ENCODE assay signal across 11 mouse cellular contexts in genomic region chr19:53107361-53108247, GRCm38 (mm10). TPM values are rescaled to one million over a fixed set of nuclear protein-coding genes. Genes with fewer than 3 reads are reported as not detected.
DNase-seq lines count a peak whose midpoint lies in the region; ATAC-seq lines count a peak whose summit lies in the region.
"Had no signal": no experiment of that assay in that cellular context is flagged by ENCODE, and none has a peak within 500 bp of the region (broad histone marks: within the 10 kb centered on the region; RNA-seq: fewer than 3 reads in every experiment).

No protein-coding gene starts in this region.

- DNase-seq in gastrocnemius, adult 18-20 months (ENCODE audit: low spot score): peak; percentile 50
- DNase-seq in gastrocnemius, postnatal 4 days (ENCODE audit: low spot score in 2 of 2): no peak
- peak; percentile 15 to 17 for DNase-seq in lung, adult 18-20 months
- DNase-seq in lung, postnatal 25 days (ENCODE audit: low spot score): no peak
- DNase-seq in adipocyte (ENCODE audit: low spot score): peak; percentile 39
- no peak for DNase-seq in thymus, postnatal 25 days
- no peak for DNase-seq in natural killer cell, adult 2 months (ENCODE audit: low spot score in 2 of 2)
- DNase-seq: cerebellum, postnatal 14 days; kidney, adult 18-20 months; retina, postnatal 1 day had no signal

- ATAC-seq in megakaryocyte progenitor cell, adult 5-6 weeks (replicated peaks; ENCODE audit: poor library complexity): peak; percentile 48; the same call in 1 of the 2 replicates

RNA-seq across cellular contexts. Expression of gene Add3, which starts 32.6 kb away (rescaled TPM):
- 10 to 100 TPM; 23.0 to 30.5 TPM for total RNA-seq in gastrocnemius, adult 18-20 months (2021)
- 10 to 100 TPM; 76.6 to 85.1 TPM for total RNA-seq in gastrocnemius, postnatal 4 days (2021)
- 36.6 and 37.5 TPM in 2 replicates for total RNA-seq in megakaryocyte progenitor cell, adult 5-6 weeks (2015)
- total RNA-seq in megakaryocyte progenitor cell, adult 5-6 weeks (2017): 43.8 and 46.8 TPM in 2 replicates

Comparison
In these comparisons a context has a peak if more than half of its experiments do, and no peak if none do; other contexts are left out.
1. DNase-seq: peak in gastrocnemius, adult 18-20 months (single experiment), lung, adult 18-20 months (2 of 2) and adipocyte (single experiment); none in gastrocnemius, postnatal 4 days (0 of 2), lung, postnatal 25 days (single experiment), thymus, postnatal 25 days (single experiment) and natural killer cell, adult 2 months (0 of 2).